Mouse (Mus musculus) leukemia stem cell, adult 10-12 weeks (primary cell): ENCODE measurements around the gene Rpe65. TPM values are rescaled to one million over a fixed set of nuclear protein-coding genes. Genes with fewer than 3 reads are reported as not detected.

ENCODE experiments used
- polyA plus RNA-seq: library from polyadenylated mRNA; stranded (reverse); fragments of >175 nt; gene quantifications from 2 replicates; pipeline ENCODE4 v1.2.3, GENCODE M21; 2012; ENCODE audit warnings: low replicate concordance

Gene Rpe65
- polyA plus RNA-seq = not detected in 2 replicates

GRCm38 (mm10) chr3:159598875-159599274 is at the start of gene Rpe65:
Gene Rpe65 (plus strand): TSS chr3:159599175.

Other genes with a start within 250 kb of the Rpe65 start
- 1.2 TPM in 1 of 2 replicates, not detected in the other for gene Depdc1a, start 103.7 kb upstream of the Rpe65 start, polyA plus RNA-seq
- gene Wls, start 240.5 kb downstream of the Rpe65 start, polyA plus RNA-seq = 1.1 and 1.3 TPM in 2 replicates